ENCODE assay signal across 50 mouse cellular contexts in genomic region chr7:104018953-104019352, GRCm38 (mm10). TPM values are rescaled to one million over a fixed set of nuclear protein-coding genes. Genes with fewer than 3 reads are reported as not detected.
"Had no signal": no experiment of that assay in that cellular context is flagged by ENCODE, and none has a peak within 500 bp of the region (broad histone marks: within the 10 kb centered on the region; RNA-seq: fewer than 3 reads in every experiment).

No protein-coding gene starts in this region.

- H3K4me1 ChIP-seq: heart, embryonic 10.5 days; heart, embryonic 12.5 days; heart, embryonic 13.5 days; heart, embryonic 15.5 days; hindbrain, embryonic 10.5 days; hindbrain, embryonic 12.5 days; hindbrain, embryonic 13.5 days; hindbrain, embryonic 15.5 days; intestine, embryonic 15.5 days; kidney, embryonic 15.5 days had no signal

- H3K4me3 ChIP-seq: heart, embryonic 10.5 days; heart, embryonic 12.5 days; heart, embryonic 13.5 days; heart, embryonic 15.5 days; hindbrain, embryonic 10.5 days; hindbrain, embryonic 12.5 days; hindbrain, embryonic 13.5 days; hindbrain, embryonic 15.5 days; intestine, embryonic 15.5 days; kidney, embryonic 15.5 days; layer of hippocampus, adult 2 months had no signal

- DNase-seq: heart, postnatal 10 days; heart, postnatal 14 days; heart, postnatal 4 days; kidney, adult 11 months; kidney, adult 18-20 months; kidney, adult 2 months; kidney, adult 8-10 months; kidney, adult 9 months; kidney, postnatal 10 days; kidney, postnatal 14 days; kidney, postnatal 25 days; kidney, postnatal 36 days; kidney, postnatal 4 days; layer of hippocampus, adult 9-11 months; layer of hippocampus, postnatal 36 days had no signal

- H3K27me3 ChIP-seq: heart, embryonic 12.5 days; heart, embryonic 13.5 days; heart, embryonic 15.5 days; hindbrain, embryonic 12.5 days; hindbrain, embryonic 13.5 days; hindbrain, embryonic 15.5 days; intestine, embryonic 15.5 days; kidney, embryonic 15.5 days had no signal

- H3K4me2 ChIP-seq: heart, embryonic 11.5 days; heart, embryonic 12.5 days; heart, embryonic 13.5 days; heart, embryonic 15.5 days; hindbrain, embryonic 12.5 days; hindbrain, embryonic 13.5 days; hindbrain, embryonic 14.5 days; hindbrain, embryonic 15.5 days; intestine, embryonic 15.5 days; kidney, embryonic 15.5 days had no signal

- H3K27ac ChIP-seq: heart, embryonic 10.5 days; heart, embryonic 13.5 days; heart, embryonic 15.5 days; hindbrain, embryonic 10.5 days; hindbrain, embryonic 12.5 days; hindbrain, embryonic 13.5 days; hindbrain, embryonic 14.5 days; hindbrain, embryonic 15.5 days; hindbrain, postnatal 0 days; intestine, embryonic 15.5 days; kidney, embryonic 15.5 days; kidney, postnatal 0 days; layer of hippocampus, adult 2 months had no signal

- H3K9ac ChIP-seq: heart, embryonic 12.5 days; heart, embryonic 13.5 days; heart, embryonic 15.5 days; hindbrain, embryonic 12.5 days; hindbrain, embryonic 13.5 days; hindbrain, embryonic 14.5 days; hindbrain, embryonic 15.5 days; intestine, embryonic 15.5 days; kidney, embryonic 15.5 days had no signal

- ATAC-seq: hindbrain, embryonic 16.5 days; hindbrain, postnatal 0 days; inflammation-experienced regulatory T-cells, adult 6 months; intestine, embryonic 15.5 days; intestine, embryonic 16.5 days; intestine, postnatal 0 days had no signal

- H3K36me3 ChIP-seq: heart, embryonic 10.5 days; heart, embryonic 12.5 days; heart, embryonic 13.5 days; heart, embryonic 15.5 days; hindbrain, embryonic 10.5 days; hindbrain, embryonic 12.5 days; hindbrain, embryonic 13.5 days; hindbrain, embryonic 15.5 days; intestine, embryonic 15.5 days; kidney, embryonic 15.5 days had no signal

- H3K9me3 ChIP-seq: heart, embryonic 10.5 days; heart, embryonic 13.5 days; heart, embryonic 15.5 days; hindbrain, embryonic 10.5 days; hindbrain, embryonic 12.5 days; hindbrain, embryonic 13.5 days; hindbrain, embryonic 15.5 days; intestine, embryonic 15.5 days; kidney, embryonic 15.5 days had no signal

RNA-seq across cellular contexts. Expression of gene Olfr639, which starts 1.9 kb away (rescaled TPM):
- total RNA-seq: heart, postnatal 10 days; heart, postnatal 14 days; heart, postnatal 25 days; hematopoietic stem cell, adult 5-6 weeks; hindbrain, postnatal 0 days had no signal
- polyA plus RNA-seq: heart, embryonic 10.5 days; heart, embryonic 11.5 days; heart, embryonic 13.5 days; heart, embryonic 14.5 days; heart, embryonic 15.5 days; heart, postnatal 0 days; hindbrain, embryonic 10.5 days; hindbrain, embryonic 12.5 days; inflammation-experienced regulatory T-cells, adult 6 months; intestine, embryonic 14.5 days; intestine, embryonic 15.5 days; intestine, embryonic 16.5 days; intestine, postnatal 0 days; kidney, adult 2 months; kidney, embryonic 16.5 days; large intestine, adult 2 months had no signal

RNA-seq across cellular contexts. Expression of gene Olfr640, which starts 6.4 kb away (rescaled TPM):
- total RNA-seq: heart, adult 8-10 months; heart, postnatal 10 days; heart, postnatal 14 days; heart, postnatal 25 days; heart, postnatal 4 days; hematopoietic stem cell, adult 5-6 weeks; hindbrain, postnatal 0 days; layer of hippocampus, adult 18-20 months; layer of hippocampus, adult 2 months; layer of hippocampus, adult 8-10 months; layer of hippocampus, postnatal 10 days; layer of hippocampus, postnatal 14 days; layer of hippocampus, postnatal 25 days; layer of hippocampus, postnatal 36 days had no signal
- polyA plus RNA-seq: heart, embryonic 10.5 days; heart, embryonic 11.5 days; heart, embryonic 12.5 days; heart, embryonic 13.5 days; heart, embryonic 14.5 days; heart, embryonic 15.5 days; heart, embryonic 16.5 days; heart, postnatal 0 days; hindbrain, embryonic 10.5 days; hindbrain, embryonic 11.5 days; hindbrain, embryonic 12.5 days; hindbrain, embryonic 13.5 days; hindbrain, embryonic 14.5 days; hindbrain, embryonic 15.5 days; hindbrain, embryonic 16.5 days; hindbrain, postnatal 0 days; inflammation-experienced regulatory T-cells, adult 6 months; intestine, embryonic 14.5 days; intestine, embryonic 15.5 days; intestine, embryonic 16.5 days; intestine, postnatal 0 days; kidney, adult 2 months; kidney, embryonic 14.5 days; kidney, embryonic 15.5 days; kidney, embryonic 16.5 days; kidney, postnatal 0 days; large intestine, adult 2 months had no signal

RNA-seq across cellular contexts. Expression of gene Olfr641, which starts 16.3 kb away (rescaled TPM):
- total RNA-seq: heart, adult 8-10 months; heart, postnatal 10 days; heart, postnatal 14 days; heart, postnatal 25 days; heart, postnatal 4 days; hematopoietic stem cell, adult 5-6 weeks; hindbrain, postnatal 0 days; layer of hippocampus, adult 18-20 months; layer of hippocampus, adult 2 months; layer of hippocampus, adult 8-10 months; layer of hippocampus, postnatal 10 days; layer of hippocampus, postnatal 14 days; layer of hippocampus, postnatal 25 days; layer of hippocampus, postnatal 36 days had no signal
- polyA plus RNA-seq: heart, embryonic 10.5 days; heart, embryonic 11.5 days; heart, embryonic 12.5 days; heart, embryonic 13.5 days; heart, embryonic 14.5 days; heart, embryonic 15.5 days; heart, embryonic 16.5 days; heart, postnatal 0 days; hindbrain, embryonic 10.5 days; hindbrain, embryonic 11.5 days; hindbrain, embryonic 12.5 days; hindbrain, embryonic 13.5 days; hindbrain, embryonic 14.5 days; hindbrain, embryonic 15.5 days; hindbrain, embryonic 16.5 days; hindbrain, postnatal 0 days; inflammation-experienced regulatory T-cells, adult 6 months; intestine, embryonic 14.5 days; intestine, embryonic 15.5 days; intestine, embryonic 16.5 days; intestine, postnatal 0 days; kidney, adult 2 months; kidney, embryonic 14.5 days; kidney, embryonic 15.5 days; kidney, embryonic 16.5 days; kidney, postnatal 0 days; large intestine, adult 2 months had no signal

RNA-seq across cellular contexts. Expression of gene Olfr638, which starts 20.4 kb away (rescaled TPM):
- total RNA-seq: heart, adult 8-10 months; heart, postnatal 10 days; heart, postnatal 14 days; heart, postnatal 25 days; heart, postnatal 4 days; hematopoietic stem cell, adult 5-6 weeks; hindbrain, postnatal 0 days; layer of hippocampus, adult 18-20 months; layer of hippocampus, adult 2 months; layer of hippocampus, adult 8-10 months; layer of hippocampus, postnatal 10 days; layer of hippocampus, postnatal 14 days; layer of hippocampus, postnatal 25 days; layer of hippocampus, postnatal 36 days had no signal
- polyA plus RNA-seq: heart, embryonic 10.5 days; heart, embryonic 11.5 days; heart, embryonic 13.5 days; heart, embryonic 14.5 days; heart, embryonic 15.5 days; heart, embryonic 16.5 days; heart, postnatal 0 days; hindbrain, embryonic 10.5 days; hindbrain, embryonic 11.5 days; hindbrain, embryonic 12.5 days; hindbrain, embryonic 13.5 days; hindbrain, embryonic 14.5 days; hindbrain, embryonic 15.5 days; hindbrain, embryonic 16.5 days; hindbrain, postnatal 0 days; inflammation-experienced regulatory T-cells, adult 6 months; intestine, embryonic 14.5 days; intestine, embryonic 15.5 days; intestine, embryonic 16.5 days; intestine, postnatal 0 days; kidney, adult 2 months; kidney, embryonic 14.5 days; kidney, embryonic 15.5 days; kidney, embryonic 16.5 days; kidney, postnatal 0 days; large intestine, adult 2 months had no signal

RNA-seq across cellular contexts. Expression of gene Olfr642, which starts 33.5 kb away (rescaled TPM):
- total RNA-seq: heart, adult 8-10 months; heart, postnatal 10 days; heart, postnatal 14 days; heart, postnatal 25 days; heart, postnatal 4 days; hematopoietic stem cell, adult 5-6 weeks; hindbrain, postnatal 0 days; layer of hippocampus, adult 18-20 months; layer of hippocampus, adult 2 months; layer of hippocampus, adult 8-10 months; layer of hippocampus, postnatal 10 days; layer of hippocampus, postnatal 14 days; layer of hippocampus, postnatal 25 days; layer of hippocampus, postnatal 36 days had no signal
- polyA plus RNA-seq: heart, embryonic 10.5 days; heart, embryonic 11.5 days; heart, embryonic 12.5 days; heart, embryonic 13.5 days; heart, embryonic 14.5 days; heart, embryonic 15.5 days; heart, embryonic 16.5 days; heart, postnatal 0 days; hindbrain, embryonic 10.5 days; hindbrain, embryonic 11.5 days; hindbrain, embryonic 12.5 days; hindbrain, embryonic 13.5 days; hindbrain, embryonic 14.5 days; hindbrain, embryonic 15.5 days; hindbrain, embryonic 16.5 days; hindbrain, postnatal 0 days; inflammation-experienced regulatory T-cells, adult 6 months; intestine, embryonic 14.5 days; intestine, embryonic 15.5 days; intestine, embryonic 16.5 days; intestine, postnatal 0 days; kidney, adult 2 months; kidney, embryonic 14.5 days; kidney, embryonic 15.5 days; kidney, embryonic 16.5 days; kidney, postnatal 0 days; large intestine, adult 2 months had no signal
